Mouse (Mus musculus) liver, postnatal 0 days (tissue): ENCODE measurements around the gene Krt80.

Source experiments
- CTCF ChIP-seq: sonication (generic); IDR thresholded peaks from 2 replicates; pipeline ENCODE4 v1.5.1; 2016; ENCODE audit warnings: antibody characterized with exemption, low read depth
- EP300 ChIP-seq: IDR thresholded peaks from 2 replicates; pipeline ENCODE4 v1.6.1; 2016; ENCODE audit warnings: antibody characterized with exemption, low read depth, mild to moderate bottlenecking

- TF ChIP-seq CTCF (no peak), EP300 (no peak)
Observed at GRCm38 (mm10) chr15:101396466-101396865, 26.5 kb upstream of the Krt80 start.
